Mouse (Mus musculus) frontal cortex, adult 2 months (tissue): ENCODE data around the gene Psg23. TPM values are rescaled to one million over a fixed set of nuclear protein-coding genes. Genes with fewer than 3 reads are reported as not detected.
"Not testable (repeated sequence)": the region's sequence is repeated elsewhere in the genome, so short reads cannot be mapped to it uniquely, and the experiment has no call there.

ENCODE experiments used
- DNase-seq, 2 experiments: peaks; one replicate each; pipeline ENCODE4 v3.0.0; 2022; ENCODE audit warnings: low spot score in 1 of 2; ENCODE audit errors: extremely low spot score in 1 of 2
- polyA plus RNA-seq: library from polyadenylated mRNA; depleted of rRNA; stranded (reverse); fragments of >200 nt; gene quantifications from 2 replicates; pipeline ENCODE4 v1.2.3, GENCODE M21; 2012; rRNA removed

Psg23 gene
- polyA plus RNA-seq = 0.12 and 0.71 TPM in 2 replicates

DNA sequence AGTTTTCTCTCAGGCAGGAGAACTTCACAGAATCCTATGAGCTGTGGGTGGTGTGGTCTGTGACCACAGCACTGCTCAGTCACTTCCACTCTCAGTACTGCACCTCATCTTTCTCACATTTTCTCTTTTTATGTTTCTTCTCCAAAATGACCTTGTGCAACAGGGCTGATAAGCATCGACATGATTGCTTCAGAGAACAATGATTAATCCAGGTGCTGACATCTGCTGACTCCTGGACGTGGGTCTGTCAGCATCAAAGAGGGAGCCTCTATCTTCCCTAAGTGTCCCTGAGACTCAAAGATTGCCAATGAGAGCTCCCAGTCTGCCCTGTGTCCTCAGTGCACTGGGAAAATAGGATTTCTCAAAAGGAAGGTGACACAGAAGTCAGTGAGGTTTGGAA, at the start of gene Psg23:
TSS of gene Psg23 (minus strand) at position 101 of the 400 bp plus-strand sequence.
- not testable (repeated sequence) for DNase-seq

DNA sequence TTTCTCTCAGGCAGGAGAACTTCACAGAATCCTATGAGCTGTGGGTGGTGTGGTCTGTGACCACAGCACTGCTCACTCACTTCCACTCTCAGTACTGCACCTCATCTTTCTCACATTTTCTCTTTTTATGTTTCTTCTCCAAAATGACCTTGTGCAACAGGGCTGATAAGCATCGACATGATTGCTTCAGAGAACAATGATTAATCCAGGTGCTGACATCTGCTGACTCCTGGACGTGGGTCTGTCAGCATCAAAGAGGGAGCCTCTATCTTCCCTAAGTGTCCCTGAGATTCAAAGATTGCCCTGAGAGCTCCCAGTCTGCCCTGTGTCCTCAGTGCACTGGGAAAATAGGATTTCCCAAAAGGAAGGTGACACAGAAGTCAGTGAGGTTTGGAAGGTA, 40.3 kb upstream of the Psg23 start, which contains the start of gene Psg21:
TSS of gene Psg21 (minus strand) at position 101 of the 400 bp plus-strand sequence.
- DNase-seq = not testable (repeated sequence)

DNA sequence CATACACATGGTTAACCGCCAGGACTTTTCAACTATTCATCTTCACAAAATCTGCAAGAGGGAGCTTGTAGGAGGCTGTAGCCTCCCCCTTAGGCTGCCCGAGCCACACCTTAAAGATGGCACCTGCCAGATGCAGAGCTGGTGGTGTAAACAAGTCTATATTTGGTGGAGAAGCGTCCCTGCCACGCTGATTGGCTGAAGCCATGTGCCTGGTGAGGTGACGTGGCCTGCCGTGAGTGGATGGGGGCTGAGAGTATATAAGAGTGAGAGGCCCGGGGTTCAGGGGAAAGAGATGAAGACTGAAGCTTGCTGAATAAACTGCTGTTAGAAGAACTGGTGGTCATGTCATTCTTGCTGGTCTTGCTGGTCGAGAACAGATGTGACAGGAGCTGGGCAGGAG, 10.6 kb upstream of the Psg23 start:
- DNase-seq = not testable (repeated sequence)

DNA sequence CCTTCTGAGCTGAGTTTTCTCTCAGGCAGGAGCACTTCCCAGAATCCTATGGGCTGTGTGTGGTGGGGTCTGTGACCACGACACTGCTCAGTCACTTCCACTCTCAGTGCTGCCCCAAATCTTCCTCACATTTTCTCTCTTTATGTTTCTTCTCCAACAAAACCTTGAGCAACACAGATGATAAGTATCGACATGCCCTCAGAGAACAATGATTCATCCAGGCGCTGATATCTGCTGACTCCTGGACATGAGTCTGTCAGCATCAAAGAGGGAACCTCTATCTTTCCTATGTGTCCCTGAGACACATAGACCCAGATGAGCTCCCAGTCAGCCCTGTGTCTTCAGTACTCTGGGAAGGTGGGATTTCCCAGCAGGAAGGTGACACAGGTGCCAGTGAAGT, 49.1 kb downstream of the Psg23 start, which contains the start of gene Psg27:
TSS of gene Psg27 (minus strand) at position 101 of the 400 bp plus-strand sequence.
- no peak for DNase-seq

GRCm38 (mm10) chr7:18559850-18560249, 56.5 kb downstream of the Psg23 start:
- no peak for DNase-seq

Other genes starting within 250 kb of the Psg23 start
- gene Psg28, start 184.5 kb downstream of the Psg23 start, polyA plus RNA-seq = 0.10 and 0.53 TPM in 2 replicates
- not detected in 2 replicates for gene Psg26, start 132.3 kb downstream of the Psg23 start, polyA plus RNA-seq
- gene Psg25, start 84.2 kb downstream of the Psg23 start, polyA plus RNA-seq = 0.08 and 0.27 TPM in 2 replicates
- 0.68 and 2.5 TPM in 2 replicates for gene Psg27, start 49.2 kb downstream of the Psg23 start, polyA plus RNA-seq
- 1.4 and 2.6 TPM in 2 replicates for gene Psg21, start 40.2 kb upstream of the Psg23 start, polyA plus RNA-seq
- gene Psg20, start 69.7 kb upstream of the Psg23 start, polyA plus RNA-seq = not detected in 2 replicates
- gene Psg22, start 101.6 kb upstream of the Psg23 start, polyA plus RNA-seq = 0.16 and 0.36 TPM in 2 replicates
- 0.20 and 0.59 TPM in 2 replicates for gene Psg19, start 182.0 kb upstream of the Psg23 start, polyA plus RNA-seq
- 0.18 and 0.38 TPM in 2 replicates for gene Psg17, start 205.1 kb upstream of the Psg23 start, polyA plus RNA-seq
- gene Mill2, start 223.5 kb upstream of the Psg23 start, polyA plus RNA-seq = 2.3 and 3.4 TPM in 2 replicates